Mouse (Mus musculus): ENCODE data around the gene Noa1. TPM values are rescaled to one million over a fixed set of nuclear protein-coding genes. Genes with fewer than 3 reads are reported as not detected.

Gene Noa1
- total RNA-seq, 2 experiments from 2014 or later, result 26.0 to 30.0 TPM

GRCm38 (mm10) chr5:77290606-77291005 lies 19.3 kb downstream of the Noa1 start:
- no peak for DNase-seq

DNA sequence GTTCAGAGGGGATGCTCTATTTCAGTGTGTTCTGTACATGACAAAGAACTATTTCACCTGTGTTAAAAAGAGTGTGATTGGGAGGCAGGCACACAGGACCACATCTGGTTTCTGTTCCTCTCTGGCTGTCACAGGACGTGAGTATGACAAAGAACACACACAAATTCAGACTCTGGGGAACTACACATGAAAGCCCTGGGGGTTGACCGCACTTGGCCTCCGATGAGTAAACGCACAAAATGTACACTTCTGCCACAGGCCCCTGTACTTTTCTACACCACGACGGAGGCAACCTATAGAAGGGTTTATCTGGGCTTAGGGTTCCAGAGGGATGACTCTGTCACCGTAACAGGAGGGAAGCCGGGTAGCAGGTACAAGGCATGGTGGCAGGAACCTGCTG lies 20.2 kb downstream of the Noa1 start:
- DNase-seq, result no peak

DNA sequence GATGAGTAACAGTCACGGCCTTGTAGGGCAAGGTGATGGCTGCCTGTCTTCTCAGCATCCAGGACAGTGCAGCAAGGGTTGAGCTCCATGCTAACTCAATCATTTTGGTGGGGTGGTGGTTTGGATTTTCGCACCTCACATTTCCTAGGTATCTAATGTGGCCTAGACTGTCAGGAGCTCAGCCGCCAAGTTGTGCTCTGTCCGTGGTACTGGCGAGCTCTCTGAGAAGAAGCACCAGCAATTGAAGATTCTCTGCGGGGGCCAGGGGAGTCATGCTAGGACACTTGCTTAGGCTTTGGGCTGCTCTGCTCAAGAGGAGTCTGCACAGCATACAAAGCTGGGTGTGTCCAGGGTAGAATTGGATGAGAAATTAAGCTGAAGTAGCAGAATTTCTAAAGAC lies 22.0 kb downstream of the Noa1 start:
- peak; percentile 13 to 26 for DNase-seq

DNA sequence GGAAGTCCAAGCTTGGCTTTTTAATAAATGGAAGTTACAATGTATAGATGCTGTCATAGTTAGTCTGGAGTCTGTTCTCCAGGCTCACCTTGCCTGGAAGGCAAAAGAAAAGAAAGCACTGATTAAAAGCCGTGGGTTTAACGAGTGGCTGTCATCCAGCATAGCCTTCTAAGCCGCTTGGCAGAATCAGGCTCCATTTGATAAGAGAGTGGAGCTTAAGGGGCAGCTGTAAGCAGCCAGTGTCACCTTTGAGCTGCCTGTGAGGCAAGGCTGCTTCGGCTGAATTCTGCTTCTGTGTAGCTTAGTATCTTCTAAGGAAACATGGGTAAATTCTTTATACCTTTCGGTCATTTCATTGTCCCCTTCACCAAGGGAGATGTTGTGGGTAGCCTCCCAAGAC lies 23.0 kb downstream of the Noa1 start:
- no peak for DNase-seq

DNA sequence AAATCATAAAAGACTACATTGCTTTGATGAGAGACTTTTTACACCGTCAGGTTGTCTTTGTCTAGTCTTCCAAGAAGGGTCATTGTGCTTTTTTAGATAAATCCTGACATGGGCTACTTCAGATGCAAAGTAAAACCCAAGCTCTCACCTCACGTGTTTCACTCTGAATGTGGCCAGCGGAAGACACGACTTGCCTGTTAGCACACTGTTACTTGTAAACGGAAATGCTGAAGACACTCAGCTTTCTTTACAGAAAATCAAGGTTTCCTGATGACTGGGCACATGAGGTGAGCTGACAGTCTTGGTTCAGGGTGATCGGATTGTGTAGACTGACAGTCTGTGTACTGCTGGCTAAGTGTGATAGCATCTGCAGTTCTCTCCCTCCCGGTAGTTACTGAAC lies 24.2 kb downstream of the Noa1 start:
- DNase-seq, result no peak

DNA sequence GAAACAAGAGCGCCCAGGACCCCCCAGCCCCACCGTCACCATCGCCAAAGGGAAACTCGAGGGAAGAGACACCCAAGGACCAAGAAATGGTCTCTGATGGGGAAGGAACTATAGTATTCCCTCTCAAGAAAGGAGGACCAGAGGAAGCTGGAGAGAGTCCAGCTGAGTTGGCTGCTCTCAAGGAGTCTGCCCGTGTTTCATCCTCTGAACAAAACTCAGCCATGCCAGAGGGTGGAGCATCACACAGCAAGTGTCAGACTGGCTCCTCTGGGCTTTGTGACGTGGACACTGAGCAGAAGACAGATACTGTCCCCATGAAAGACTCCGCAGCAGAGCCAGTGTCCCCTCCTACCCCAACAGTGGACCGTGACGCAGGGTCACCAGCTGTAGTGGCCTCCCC lies 27.6 kb downstream of the Noa1 start:
- DNase-seq, result no peak

DNA sequence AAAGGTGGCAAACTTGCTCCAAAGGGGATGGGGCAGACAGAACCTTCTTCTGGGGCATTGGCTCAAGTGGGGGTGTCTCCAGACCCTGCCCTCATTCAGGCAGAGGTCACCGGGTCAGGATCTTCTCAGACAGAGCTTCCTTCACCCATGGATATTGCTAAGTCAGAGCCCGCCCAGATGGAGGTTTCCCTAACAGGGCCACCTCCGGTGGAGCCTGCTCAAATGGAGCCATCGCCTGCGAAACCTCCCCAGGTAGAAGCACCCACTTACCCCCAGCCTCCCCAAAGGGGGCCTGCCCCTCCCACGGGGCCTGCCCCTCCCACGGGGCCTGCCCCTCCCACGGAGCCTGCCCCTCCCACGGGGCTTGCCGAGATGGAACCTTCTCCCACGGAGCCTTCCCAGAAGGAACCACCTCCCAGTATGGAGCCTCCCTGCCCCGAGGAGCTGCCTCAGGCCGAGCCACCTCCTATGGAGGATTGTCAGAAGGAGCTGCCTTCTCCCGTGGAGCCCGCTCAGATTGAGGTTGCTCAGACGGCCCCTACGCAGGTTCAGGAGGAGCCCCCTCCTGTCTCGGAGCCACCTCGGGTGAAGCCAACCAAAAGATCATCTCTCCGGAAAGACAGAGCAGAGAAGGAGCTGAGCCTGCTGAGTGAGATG lies 28.2 kb downstream of the Noa1 start:
- no peak for DNase-seq

DNA sequence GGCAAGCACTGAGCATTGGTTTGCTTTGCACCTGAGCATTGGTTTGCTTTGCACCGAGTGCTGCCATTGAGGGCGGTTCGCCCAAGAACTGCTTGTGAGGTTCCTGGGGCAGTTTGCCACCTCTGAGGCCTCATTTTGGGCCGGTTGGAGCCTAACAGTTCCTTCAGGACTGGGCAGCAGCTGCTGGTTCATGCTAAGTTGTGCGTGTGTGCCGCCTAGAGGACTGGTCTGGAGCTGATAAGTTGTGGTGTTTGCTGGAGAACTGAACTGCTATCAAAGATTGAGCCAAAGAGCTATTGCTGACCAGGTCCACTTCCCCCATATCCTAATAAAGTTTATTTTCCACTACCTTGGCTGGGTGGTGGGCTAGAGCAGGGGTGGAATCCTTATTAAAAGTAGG lies 32.7 kb downstream of the Noa1 start:
- DNase-seq, result no peak

DNA sequence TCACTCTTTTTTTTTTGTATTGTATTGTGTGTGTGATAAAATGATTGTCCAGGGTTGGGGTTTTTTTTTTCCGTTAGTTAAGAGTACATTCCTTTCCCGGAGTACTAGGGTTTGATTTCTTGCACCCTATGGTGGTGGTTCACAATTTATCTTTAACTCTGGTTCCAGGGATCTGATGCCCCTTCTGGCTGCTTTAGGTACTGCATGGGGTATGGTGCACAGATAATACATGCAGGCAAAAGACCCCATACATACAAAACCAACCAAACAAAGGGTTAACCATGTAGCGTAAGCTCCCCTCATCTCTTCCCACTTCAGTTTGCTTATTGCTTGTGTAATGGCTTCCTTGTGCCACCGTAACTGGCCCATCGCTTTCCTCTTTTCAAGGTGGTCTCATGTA lies 33.9 kb downstream of the Noa1 start:
- peak; percentile 29 to 40 for DNase-seq

GRCm38 (mm10) chr5:77273151-77273550 lies 36.7 kb downstream of the Noa1 start:
- DNase-seq, result no peak

GRCm38 (mm10) chr5:77269399-77269798 lies 40.5 kb downstream of the Noa1 start:
- no peak for DNase-seq

DNA sequence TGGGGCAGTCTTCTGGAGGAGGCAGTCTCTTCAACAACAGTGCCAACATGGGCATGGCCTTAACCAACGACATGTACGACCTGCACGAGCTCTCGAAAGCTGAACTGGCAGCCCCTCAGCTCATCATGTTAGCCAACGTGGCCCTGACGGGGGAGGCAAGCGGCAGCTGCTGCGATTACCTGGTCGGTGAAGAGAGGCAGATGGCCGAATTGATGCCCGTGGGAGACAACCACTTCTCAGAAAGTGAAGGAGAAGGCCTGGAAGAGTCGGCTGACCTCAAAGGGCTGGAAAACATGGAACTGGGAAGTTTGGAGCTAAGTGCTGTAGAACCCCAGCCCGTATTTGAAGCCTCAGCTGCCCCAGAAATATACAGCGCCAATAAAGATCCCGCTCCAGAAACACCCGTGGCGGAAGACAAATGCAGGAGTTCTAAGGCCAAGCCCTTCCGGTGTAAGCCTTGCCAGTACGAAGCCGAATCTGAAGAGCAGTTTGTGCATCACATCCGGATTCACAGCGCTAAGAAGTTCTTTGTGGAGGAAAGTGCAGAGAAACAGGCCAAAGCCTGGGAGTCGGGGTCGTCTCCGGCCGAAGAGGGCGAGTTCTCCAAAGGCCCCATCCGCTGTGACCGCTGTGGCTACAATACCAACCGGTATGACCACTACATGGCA lies 41.8 kb downstream of the Noa1 start:
- DNase-seq, result no peak

DNA sequence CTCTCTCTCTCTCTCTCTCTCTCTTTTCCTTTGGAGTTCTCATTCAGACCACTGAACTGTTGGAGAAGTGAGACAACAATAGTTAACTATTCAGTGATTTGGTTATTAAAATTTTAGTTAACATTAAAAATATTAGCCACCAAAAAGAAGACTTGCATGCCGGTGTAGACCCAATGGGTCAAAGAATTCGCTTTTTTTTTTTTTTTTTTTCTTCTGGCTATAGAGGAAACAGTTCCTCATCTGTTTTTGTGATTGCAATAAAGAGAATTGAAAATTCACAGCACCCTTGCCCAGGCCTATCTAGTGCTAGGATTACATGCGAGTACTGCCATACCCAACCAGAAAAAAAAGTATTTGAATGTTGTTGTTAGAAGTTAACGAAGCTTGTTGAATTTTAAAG lies 42.4 kb downstream of the Noa1 start:
- DNase-seq, result no peak

GRCm38 (mm10) chr5:77266886-77267401 lies 42.9 kb downstream of the Noa1 start:
- no peak for DNase-seq

DNA sequence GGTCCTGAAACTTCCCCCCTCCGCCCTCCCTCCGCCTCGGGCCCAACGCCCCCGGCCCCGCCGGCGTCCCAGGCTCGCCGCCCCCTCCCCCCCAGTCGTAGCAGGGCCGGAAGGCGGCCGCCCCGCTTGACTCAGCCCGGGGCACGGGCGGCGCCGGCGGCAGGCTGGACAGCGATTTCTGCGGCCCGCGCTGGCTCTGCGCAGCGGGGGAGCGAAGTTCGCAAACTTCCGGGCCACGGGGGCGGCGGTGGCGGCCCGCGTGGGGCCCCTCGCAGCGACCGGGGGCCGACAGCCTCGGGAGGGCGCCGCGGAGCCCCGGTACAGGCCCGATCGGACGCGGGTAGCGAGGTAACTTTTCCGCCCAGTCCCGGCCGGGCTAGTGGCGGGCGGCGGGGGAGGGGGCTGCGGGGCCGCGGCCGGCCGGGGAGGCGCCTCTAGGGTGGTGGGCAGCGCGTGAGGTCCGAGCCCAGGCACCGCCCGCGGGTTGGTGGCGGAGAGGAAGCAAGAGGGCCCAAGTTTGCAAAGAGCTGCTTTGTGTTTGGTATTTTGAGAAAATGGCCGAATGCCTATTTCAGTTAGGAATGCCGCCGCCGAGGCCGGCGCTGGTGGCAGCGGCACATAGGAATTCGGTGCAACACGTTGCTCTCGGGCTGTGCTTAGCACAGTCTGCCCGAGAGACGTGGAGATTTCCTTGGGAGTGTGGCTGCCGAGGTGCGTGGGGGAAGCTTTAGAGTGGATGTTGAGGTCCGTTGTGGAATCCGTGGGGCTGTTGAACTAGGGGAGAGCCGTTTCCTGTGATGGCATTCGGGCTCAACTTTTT lies 43.6 kb downstream of the Noa1 start:
- peak; percentile 74 to 78 for DNase-seq

GRCm38 (mm10) chr5:77265671-77266065 lies 44.2 kb downstream of the Noa1 start:
- DNase-seq, result peak; percentile 87 to 90

- DNase-seq, result peak; percentile 85 to 90
Observed at GRCm38 (mm10) chr5:77265081-77265670, 44.7 kb downstream of the Noa1 start, which contains the start of gene Rest. Gene Rest (plus strand): TSS chr5:77265491.

DNA sequence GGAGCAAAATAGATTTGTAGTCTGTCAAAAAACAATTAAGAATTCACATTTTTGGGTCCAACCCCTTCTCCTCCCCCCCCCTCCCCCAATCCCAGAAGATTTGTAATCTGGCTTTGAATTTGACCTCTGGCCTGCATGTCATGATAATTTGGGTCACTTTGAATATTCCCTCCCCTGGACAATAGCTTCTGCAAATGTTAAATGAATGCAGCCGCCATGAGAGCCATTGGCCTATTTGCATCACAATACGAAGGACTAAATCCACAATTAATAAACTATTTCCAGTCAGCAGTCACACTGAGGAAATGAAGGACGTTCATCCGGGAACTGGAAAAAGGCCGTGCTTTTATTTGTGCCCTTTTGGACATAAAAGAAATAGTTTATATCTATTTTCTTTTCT lies 47.8 kb downstream of the Noa1 start:
- no peak for DNase-seq

GRCm38 (mm10) chr5:77261137-77261536 lies 48.7 kb downstream of the Noa1 start:
- DNase-seq, result no peak

DNA sequence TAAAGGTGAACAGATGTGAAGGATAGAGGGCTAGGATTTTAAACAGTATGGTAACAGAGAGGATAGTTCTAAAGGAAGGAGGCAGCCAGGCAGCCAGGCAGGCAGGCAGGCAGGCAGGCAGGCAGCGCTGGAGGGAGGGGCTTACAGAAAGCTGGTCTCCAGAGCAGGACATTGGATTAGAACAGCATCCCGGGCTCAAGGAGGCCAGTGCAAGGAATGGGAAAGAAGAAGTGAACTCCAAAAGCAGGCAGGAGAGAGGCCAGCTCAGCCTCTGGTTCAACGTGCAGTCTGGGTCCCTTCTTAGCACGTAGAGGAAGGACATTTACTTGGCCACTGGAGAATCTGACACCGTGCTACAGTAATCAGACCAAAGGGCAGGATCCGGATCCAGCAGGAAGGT lies 49.7 kb downstream of the Noa1 start:
- no peak for DNase-seq

DNA sequence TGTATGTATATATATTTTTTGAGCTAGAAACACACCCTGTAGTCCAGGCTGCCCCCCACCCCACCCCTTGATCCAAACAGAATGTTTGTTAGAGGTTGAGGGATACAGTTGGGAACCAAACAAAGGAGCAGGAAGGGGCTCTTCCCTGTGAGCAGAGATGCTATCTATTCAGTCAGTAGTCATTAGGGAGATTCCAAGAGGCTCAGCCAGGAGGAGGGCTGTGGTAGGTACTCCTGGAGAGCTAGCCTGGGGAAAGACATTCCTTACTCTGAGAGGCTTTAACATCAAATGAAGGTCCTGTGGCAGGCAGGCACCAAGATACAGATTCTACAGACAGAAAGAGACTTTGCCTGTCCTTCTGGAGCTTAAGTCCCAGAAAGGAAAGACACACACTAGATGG lies 50.6 kb downstream of the Noa1 start:
- DNase-seq, result no peak

DNA sequence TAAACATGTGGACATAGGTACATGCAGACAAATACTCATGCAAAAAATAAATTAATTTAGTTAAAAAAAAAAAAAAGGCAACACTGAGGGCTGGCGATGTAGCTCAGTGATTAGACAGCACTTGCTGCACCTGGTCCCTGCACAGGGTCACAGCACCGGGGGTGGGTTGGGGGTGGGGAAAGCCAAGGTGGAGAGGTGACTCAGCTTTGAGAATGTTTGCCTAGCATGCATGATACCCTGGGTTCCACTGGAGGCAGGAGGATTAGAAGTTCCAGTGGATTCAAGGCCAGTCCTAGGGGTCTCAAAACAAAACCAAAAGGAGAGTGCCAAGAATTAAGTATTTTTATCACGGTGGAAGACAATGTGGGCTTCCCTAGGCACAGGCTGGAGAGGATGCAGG lies 52.3 kb downstream of the Noa1 start:
- DNase-seq, result no peak

DNA sequence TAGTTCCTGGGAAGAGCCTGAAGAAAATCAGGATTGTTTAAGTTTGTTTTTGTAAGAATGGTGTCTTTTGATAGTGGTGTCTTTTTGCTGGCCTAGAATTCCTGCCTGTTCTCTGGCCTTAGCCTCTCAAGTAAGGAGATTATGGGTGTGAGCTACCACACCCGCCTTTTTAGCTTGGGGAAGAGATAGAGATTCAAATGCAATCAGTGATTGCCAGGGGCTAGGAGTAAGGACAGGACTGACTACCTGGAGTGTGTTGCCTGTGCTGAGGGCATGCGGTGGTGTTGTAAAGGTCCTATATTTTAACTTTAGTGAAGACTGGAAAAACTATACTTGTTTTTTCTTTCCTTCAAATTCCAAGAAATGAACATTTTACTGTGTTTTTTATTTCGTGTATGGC lies 55.5 kb downstream of the Noa1 start:
- no peak for DNase-seq
